Mouse (Mus musculus): Measurements from ENCODE around the gene Ceacam1.
A peak's percentile ranks its signal among the peaks of the same experiment; 100 is the strongest.
"Not testable (repeated sequence)": the region's sequence is repeated elsewhere in the genome, so short reads cannot be mapped to it uniquely, and the experiment has no call there.

Ceacam1 gene

GRCm38 (mm10) chr7:25439978-25440815 is 37.2 kb downstream of the Ceacam1 start:
- no peak for DNase-seq (ENCODE audit: low spot score)

GRCm38 (mm10) chr7:25439124-25439822 is 38.1 kb downstream of the Ceacam1 start:
- no peak for DNase-seq (ENCODE audit: low spot score)

- no peak for DNase-seq (ENCODE audit: low spot score)
Observed at GRCm38 (mm10) chr7:25436704-25437103, 40.7 kb downstream of the Ceacam1 start.

GRCm38 (mm10) chr7:25436226-25436625 is 41.2 kb downstream of the Ceacam1 start:
- DNase-seq (ENCODE audit: low spot score), result no peak

- no peak for DNase-seq (ENCODE audit: low spot score)
Observed at GRCm38 (mm10) chr7:25435546-25435851, 41.9 kb downstream of the Ceacam1 start.

- no peak for DNase-seq (ENCODE audit: low spot score)
Observed at GRCm38 (mm10) chr7:25434654-25435545, 42.5 kb downstream of the Ceacam1 start.

- DNase-seq (ENCODE audit: low spot score), result no peak
Observed at GRCm38 (mm10) chr7:25433781-25434560, 43.4 kb downstream of the Ceacam1 start.

GRCm38 (mm10) chr7:25433007-25433541 is 44.3 kb downstream of the Ceacam1 start:
- DNase-seq (ENCODE audit: low spot score), result no peak

- DNase-seq (ENCODE audit: low spot score), result no peak
Observed at GRCm38 (mm10) chr7:25432381-25432780, 45.0 kb downstream of the Ceacam1 start.

GRCm38 (mm10) chr7:25429886-25430784 is 47.3 kb downstream of the Ceacam1 start:
- DNase-seq (ENCODE audit: low spot score), result no peak

- no peak for DNase-seq (ENCODE audit: low spot score)
Observed at GRCm38 (mm10) chr7:25428321-25428720, 49.1 kb downstream of the Ceacam1 start.

GRCm38 (mm10) chr7:25427144-25427543 is 50.3 kb downstream of the Ceacam1 start:
- DNase-seq (ENCODE audit: low spot score), result no peak

GRCm38 (mm10) chr7:25426380-25426779 is 51.0 kb downstream of the Ceacam1 start:
- not testable (repeated sequence) for DNase-seq (ENCODE audit: low spot score)

- DNase-seq (ENCODE audit: low spot score), result peak; percentile 85
Observed at GRCm38 (mm10) chr7:25424429-25424828, 53.0 kb downstream of the Ceacam1 start.

- DNase-seq (ENCODE audit: low spot score), result no peak
Observed at GRCm38 (mm10) chr7:25422286-25422841, 55.0 kb downstream of the Ceacam1 start.

GRCm38 (mm10) chr7:25419943-25420342 is 57.5 kb downstream of the Ceacam1 start:
- DNase-seq (ENCODE audit: low spot score), result no peak

GRCm38 (mm10) chr7:25419536-25419935 is 57.9 kb downstream of the Ceacam1 start:
- DNase-seq (ENCODE audit: low spot score), result no peak

GRCm38 (mm10) chr7:25417597-25417996 is 59.8 kb downstream of the Ceacam1 start:
- no peak for DNase-seq (ENCODE audit: low spot score)

- no peak for DNase-seq (ENCODE audit: low spot score)
Observed at GRCm38 (mm10) chr7:25412833-25413441, 64.5 kb downstream of the Ceacam1 start, which contains the start of gene Cxcl17. Gene Cxcl17 (minus strand): TSS chr7:25412886.

Data from urinary bladder, postnatal 25 days (tissue).